Mouse (Mus musculus): Measurements from ENCODE around the gene Uaca. TPM values are rescaled to one million over a fixed set of nuclear protein-coding genes. Genes with fewer than 3 reads are reported as not detected.

The Uaca gene
- polyA plus RNA-seq, 1 experiment from 2014 or later = 22.5 TPM

DNA sequence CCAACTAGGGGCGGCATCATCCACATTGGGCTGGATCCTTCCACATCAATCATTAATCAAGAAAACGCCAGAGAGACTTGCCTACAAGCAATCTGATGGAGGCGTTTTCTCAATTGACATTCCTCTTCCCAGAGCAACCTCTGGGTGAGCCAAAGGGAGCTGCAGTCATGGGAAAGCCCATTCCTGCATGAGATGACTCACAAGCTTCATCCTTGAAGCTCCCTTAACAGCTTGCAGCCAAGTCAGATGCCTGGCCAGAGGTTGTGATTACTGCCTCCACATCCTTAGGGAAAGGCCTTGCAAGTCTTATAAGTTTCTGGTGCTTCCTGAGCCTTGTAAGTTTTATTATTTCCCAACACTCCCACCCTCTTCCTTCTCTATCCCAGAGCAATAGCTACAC lies 119.3 kb downstream of the Uaca start:
- Histone ChIP-seq H3K4me1 (replicated peaks) (no peaks in the 10 kb centered on the region), H3K4me3 (no peak overlapping the region), H3K36me3 (no peaks in the 10 kb centered on the region), H3K27ac (no peak overlapping the region), H3K9me3 (no peaks in the 10 kb centered on the region), H3K27me3 (ENCODE audit: insufficient read depth, poor library complexity, severe bottlenecking) (no peaks in the 10 kb centered on the region)
- 85% methylated on average over 3 of the region's 3 CpGs for WGBS
- DNase-seq (ENCODE audit: low spot score) = no peak

DNA sequence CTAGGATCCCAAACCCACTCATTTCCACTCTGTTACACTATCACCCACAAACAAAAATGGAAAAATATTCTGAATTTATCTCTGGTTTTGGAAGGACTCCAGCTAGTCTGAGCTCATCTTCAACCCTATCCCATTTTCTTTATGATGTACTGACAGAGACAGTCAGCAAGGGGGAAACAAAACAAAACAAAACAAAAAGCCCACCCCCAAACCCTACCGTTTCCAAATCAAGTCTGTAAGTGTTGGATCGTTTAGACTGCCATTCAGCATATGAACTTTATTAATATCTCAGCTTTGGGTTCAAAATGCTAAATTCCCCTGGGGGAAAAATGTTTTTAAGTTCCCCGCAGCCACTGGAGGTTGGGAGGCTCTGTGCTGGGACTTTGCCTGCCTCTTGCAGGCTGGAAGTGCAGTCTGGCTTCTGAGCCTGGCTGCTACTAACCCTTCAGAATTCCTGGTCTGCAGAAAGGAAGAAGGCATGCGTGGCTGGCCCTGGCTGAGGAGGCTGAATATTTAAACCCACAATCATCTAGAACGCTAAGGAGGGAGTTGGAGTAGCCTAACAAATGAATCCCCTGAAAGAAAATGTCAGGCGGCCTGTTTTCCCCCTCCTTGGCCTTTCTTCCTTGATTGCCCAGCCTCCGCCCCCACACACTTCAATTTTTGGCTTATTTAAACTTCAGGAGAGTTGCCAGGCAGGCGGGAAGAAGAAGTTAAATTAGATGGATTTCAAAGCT lies 125.8 kb downstream of the Uaca start:
- peaks cover 8% of the 10 kb centered on the region for H3K4me1 ChIP-seq (replicated peaks)
- H3K27ac ChIP-seq = no peak overlapping the region
- 59% methylated on average over 8 of the region's 8 CpGs for WGBS
- H3K36me3 ChIP-seq = no peaks in the 10 kb centered on the region
- no peak for DNase-seq (ENCODE audit: low spot score)
- H3K27me3 ChIP-seq (ENCODE audit: insufficient read depth, poor library complexity, severe bottlenecking) = 0 out of 2 replicates have a peak, but pooled peaks cover under 1% of the 10 kb centered on the region
- H3K9me3 ChIP-seq = no peaks in the 10 kb centered on the region
- no peak overlapping the region for H3K4me3 ChIP-seq

DNA sequence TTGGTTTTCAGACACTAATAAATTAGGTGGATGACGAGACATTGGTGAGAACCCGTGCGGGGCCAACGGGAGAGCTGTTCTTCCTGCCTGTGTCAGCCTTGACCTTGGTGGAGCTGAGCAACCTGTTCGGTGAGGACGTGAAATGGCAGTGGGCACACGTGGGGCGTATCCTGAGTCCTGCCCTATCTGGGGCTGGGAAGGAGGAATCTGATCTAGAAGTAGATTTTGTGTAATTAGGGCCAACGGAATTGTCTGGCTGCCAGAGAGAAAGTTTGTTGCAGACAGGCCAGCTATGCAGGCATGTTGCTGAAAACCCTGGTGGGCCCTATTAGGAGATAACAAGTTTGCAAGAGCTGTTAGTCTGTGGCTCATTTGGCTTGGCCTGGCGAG lies 126.3 kb downstream of the Uaca start:
- Histone ChIP-seq H3K9me3 (no peaks in the 10 kb centered on the region), H3K4me1 (replicated peaks) (peaks cover 8% of the 10 kb centered on the region), H3K27ac (no peak overlapping the region), H3K27me3 (ENCODE audit: insufficient read depth, poor library complexity, severe bottlenecking) (0 out of 2 replicates have a peak, but pooled peaks cover 3% of the 10 kb centered on the region), H3K36me3 (no peaks in the 10 kb centered on the region), H3K4me3 (no peak overlapping the region)
- no peak for DNase-seq (ENCODE audit: low spot score)
- 80% methylated on average over 10 of the region's 10 CpGs for WGBS

DNA sequence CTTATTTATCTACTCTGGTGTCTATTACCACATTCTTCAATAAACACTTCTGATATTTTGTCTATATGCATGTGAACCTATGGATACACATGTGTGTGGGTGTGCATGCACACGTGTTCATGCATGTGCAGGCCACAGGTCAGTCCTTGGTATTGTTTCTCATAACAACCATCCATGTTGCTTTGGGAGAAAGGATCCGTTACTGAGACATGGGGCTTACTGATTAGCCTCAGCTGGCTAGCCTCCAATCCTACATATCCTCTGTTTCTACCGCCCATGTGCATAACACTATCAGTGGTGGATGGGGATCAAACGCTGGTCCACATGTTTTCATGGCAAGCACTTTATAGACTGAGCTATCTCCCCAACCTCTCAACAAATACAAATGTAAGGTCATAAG lies 126.9 kb downstream of the Uaca start:
- no peak for DNase-seq (ENCODE audit: low spot score)
- no peaks in the 10 kb centered on the region for H3K36me3 ChIP-seq
- H3K4me3 ChIP-seq = no peak overlapping the region
- 0 out of 2 replicates have a peak, but pooled peaks cover 3% of the 10 kb centered on the region for H3K27me3 ChIP-seq (ENCODE audit: insufficient read depth, poor library complexity, severe bottlenecking)
- no peak overlapping the region for H3K27ac ChIP-seq
- 84% methylated on average over 4 of the region's 4 CpGs for WGBS
- H3K4me1 ChIP-seq (replicated peaks) = peaks cover 8% of the 10 kb centered on the region
- H3K9me3 ChIP-seq = no peaks in the 10 kb centered on the region

DNA sequence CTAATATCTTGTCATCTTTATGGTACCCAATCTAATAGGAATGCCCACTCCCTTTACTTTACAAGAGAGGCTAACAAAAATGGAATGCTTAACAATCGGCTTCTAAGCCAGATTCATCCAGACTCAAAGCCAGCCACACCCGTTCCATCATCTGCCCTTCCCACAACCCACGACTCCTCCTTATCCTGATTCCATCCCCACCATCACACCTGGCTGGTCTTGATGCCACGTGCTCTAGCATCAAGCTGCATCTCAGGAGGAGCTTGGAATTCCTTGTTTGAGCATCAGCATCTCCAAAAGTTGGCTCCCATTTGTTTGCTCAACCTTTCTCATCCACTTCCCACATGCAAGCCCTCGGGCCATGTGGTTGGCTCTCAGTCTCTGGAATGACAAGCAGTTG lies 127.5 kb downstream of the Uaca start:
- 84% methylated on average over 5 of the region's 5 CpGs for WGBS
- Histone ChIP-seq H3K4me3 (no peak overlapping the region), H3K27me3 (ENCODE audit: insufficient read depth, poor library complexity, severe bottlenecking) (0 out of 2 replicates have a peak, but pooled peaks cover 3% of the 10 kb centered on the region), H3K4me1 (replicated peaks) (peaks cover 8% of the 10 kb centered on the region), H3K9me3 (no peaks in the 10 kb centered on the region), H3K36me3 (no peaks in the 10 kb centered on the region), H3K27ac (no peak overlapping the region)
- no peak for DNase-seq (ENCODE audit: low spot score)

DNA sequence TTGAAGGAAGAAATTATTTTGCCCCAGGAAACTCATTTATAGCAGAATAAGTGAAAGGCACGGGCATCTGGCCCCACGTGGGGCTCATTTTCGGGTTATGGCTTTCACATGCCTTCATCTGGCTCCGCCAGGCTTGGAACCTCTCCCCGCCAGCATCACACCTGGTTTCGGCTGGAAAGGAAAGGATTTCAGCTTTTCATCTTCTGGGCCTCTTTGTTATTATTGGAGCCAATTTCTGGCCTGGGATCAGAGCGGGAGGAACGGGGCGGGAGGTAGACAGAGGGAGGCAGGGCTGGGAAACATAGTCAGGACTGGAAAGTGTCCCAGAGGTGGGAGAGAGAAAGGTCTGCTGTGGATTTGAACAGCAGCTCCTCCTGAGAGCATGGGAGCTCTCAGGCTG lies 132.0 kb downstream of the Uaca start:
- no peaks in the 10 kb centered on the region for H3K36me3 ChIP-seq
- no peak for DNase-seq (ENCODE audit: low spot score)
- no peak overlapping the region for H3K4me3 ChIP-seq
- WGBS = 84% methylated on average over 9 of the region's 9 CpGs
- H3K9me3 ChIP-seq = no peaks in the 10 kb centered on the region
- 0 out of 2 replicates have a peak, but pooled peaks cover 3% of the 10 kb centered on the region for H3K27me3 ChIP-seq (ENCODE audit: insufficient read depth, poor library complexity, severe bottlenecking)
- H3K4me1 ChIP-seq (replicated peaks) = no peaks in the 10 kb centered on the region
- H3K27ac ChIP-seq = no peak overlapping the region

DNA sequence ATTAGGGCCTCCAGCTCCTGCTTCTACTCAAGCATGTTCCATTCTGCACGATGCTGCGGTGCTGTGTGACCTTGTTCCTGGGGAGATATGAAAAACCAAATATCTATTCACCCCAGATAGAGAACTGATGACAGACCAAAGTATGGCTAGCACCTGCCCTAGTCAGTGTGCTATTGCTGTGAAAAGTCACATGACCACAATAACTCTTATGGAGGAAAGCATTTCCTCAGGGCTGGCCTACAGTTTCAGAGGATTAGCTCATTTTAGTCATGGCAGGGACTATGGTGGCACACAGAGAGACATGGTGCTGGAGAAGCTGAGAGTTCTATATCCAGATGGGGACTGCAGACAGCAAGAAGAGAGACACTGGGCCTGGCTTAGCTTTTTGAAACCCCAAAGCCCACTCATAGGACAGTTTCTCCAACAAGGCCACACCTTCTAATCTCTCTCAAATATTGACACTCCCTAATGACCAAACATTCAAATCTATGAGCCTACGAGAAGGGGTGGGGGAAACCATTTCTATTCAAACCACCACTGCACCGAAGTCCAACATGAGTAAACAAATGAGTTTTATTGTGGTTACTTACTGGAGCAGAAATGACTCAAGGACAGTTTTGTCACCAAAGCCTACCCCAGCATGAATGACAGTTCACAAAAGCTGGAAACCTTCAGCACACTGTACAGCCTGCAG lies 135.1 kb downstream of the Uaca start:
- Histone ChIP-seq H3K9me3 (no peaks in the 10 kb centered on the region), H3K27me3 (ENCODE audit: insufficient read depth, poor library complexity, severe bottlenecking) (0 out of 2 replicates have a peak, but pooled peaks cover 3% of the 10 kb centered on the region), H3K4me1 (replicated peaks) (no peaks in the 10 kb centered on the region), H3K4me3 (no peak overlapping the region), H3K27ac (no peak overlapping the region), H3K36me3 (no peaks in the 10 kb centered on the region)
- 84% methylated on average over 4 of the region's 4 CpGs for WGBS
- DNase-seq (ENCODE audit: low spot score) = no peak

Other genes starting within 250 kb of the Uaca start
- 24.8 and 38.6 TPM in 2 replicates for gene Lrrc49, start 106.4 kb upstream of the Uaca start, polyA plus RNA-seq (2016; fragmentation: Nextera tagmentation; extraction: Ambion mirVana)
- 0.87 and 1.5 TPM in 2 replicates for gene Larp6, start 81.6 kb upstream of the Uaca start, polyA plus RNA-seq (2016; fragmentation: Nextera tagmentation; extraction: Ambion mirVana)